Mouse (Mus musculus) urinary bladder, postnatal 10 days (tissue): ENCODE results near the gene P2rx3.

ENCODE experiments used
- DNase-seq: peaks from one replicate; pipeline ENCODE4 v3.0.0; 2022; ENCODE audit warnings: low spot score

The P2rx3 gene

DNA sequence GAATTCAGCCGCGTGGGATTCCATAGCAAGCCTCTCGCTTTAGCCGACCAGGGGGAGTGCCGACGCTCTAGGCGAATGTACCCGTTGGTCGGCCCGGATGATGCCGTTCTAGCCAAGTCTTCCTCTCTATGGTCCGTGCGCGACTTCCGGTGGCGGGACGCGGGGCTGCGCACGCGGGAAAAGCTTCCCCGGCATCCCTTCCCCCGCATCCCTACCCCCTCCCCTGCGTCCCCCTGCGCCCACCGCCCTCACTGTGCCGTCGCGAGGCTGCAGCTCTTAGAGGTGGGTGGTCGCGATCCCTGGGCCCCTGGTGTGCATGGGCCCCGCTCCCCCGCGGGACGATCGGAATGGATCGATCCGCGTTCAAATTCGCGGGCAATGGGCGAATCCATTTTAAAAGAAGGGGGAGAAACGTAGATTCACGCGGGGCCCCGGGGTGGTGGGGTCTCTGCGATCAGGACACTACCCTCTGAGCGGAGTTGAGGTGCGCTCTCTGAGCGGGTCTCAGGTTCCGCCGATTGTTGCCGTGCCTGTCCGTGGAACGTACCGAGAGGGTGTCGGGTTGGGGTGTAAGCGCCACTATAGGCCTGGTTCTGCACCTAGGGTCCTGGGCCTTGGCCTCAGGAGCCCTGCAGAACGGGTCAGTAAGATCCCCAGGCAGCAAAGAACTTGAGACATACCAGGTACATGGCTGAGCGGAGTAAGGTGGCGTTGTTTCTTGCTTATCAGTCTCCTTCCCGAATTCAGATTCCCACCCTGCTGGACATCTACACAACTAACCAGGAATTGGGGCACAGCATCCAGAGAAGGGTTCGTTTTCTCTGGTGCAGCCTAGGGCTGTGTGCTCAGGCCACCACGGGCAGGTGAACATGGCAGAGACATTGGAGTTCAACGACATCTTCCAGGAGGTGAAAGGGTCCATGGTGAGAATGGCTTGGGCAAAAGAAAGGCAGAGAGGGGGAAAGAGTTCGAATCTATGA lies at the start of gene P2rx3, which contains the start of gene Ssrp1:
Gene P2rx3 (minus strand): TSS at position 416 of the 980 bp plus-strand sequence.
Gene Ssrp1 (plus strand): TSS at position 188 of the 980 bp plus-strand sequence.
- DNase-seq = peak; percentile 65

DNA sequence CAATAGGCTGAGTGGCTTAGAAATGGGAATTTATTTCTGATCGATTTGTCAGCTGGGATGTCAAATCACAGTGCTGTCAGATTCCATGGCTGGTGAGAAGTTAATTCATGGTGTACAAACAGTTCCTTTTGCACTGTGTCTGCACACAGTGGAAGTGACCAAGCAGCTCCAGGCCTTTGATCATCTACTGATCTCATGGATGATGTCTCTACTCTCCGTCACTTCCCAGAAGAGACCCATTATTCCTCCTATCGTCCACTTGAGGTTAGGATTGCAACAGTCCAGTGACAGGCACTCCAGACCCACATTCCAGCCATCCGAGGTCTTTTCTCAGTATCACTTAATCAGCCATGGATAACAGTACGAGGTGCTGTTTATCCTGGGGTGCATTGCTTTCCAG lies 36.5 kb upstream of the P2rx3 start:
- no peak for DNase-seq

- no peak for DNase-seq
These were observed 34.7 kb upstream of the P2rx3 start for GRCm38 (mm10) chr2:85071921-85072320.

GRCm38 (mm10) chr2:85070086-85070485 lies 32.8 kb upstream of the P2rx3 start:
- no peak for DNase-seq

DNA sequence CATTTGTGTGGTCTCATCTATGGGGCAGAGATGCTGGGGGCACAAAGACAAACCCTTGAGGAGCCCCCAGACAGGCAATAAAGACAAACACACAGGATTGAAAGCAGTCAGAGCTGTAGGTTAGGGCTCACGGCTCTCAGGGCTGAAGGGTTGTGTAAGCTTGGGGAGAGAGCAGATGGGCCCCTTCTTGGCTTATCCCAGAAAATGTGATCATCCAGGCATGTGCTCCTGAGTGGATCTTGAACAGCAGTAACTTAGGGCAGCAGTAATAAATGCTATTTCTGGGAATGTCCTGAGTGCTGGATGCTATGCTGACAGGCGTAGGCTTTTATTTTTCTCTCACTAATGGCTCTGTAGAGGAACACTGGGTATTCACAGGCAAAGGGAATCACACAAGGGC lies 31.4 kb upstream of the P2rx3 start:
- no peak for DNase-seq

DNA sequence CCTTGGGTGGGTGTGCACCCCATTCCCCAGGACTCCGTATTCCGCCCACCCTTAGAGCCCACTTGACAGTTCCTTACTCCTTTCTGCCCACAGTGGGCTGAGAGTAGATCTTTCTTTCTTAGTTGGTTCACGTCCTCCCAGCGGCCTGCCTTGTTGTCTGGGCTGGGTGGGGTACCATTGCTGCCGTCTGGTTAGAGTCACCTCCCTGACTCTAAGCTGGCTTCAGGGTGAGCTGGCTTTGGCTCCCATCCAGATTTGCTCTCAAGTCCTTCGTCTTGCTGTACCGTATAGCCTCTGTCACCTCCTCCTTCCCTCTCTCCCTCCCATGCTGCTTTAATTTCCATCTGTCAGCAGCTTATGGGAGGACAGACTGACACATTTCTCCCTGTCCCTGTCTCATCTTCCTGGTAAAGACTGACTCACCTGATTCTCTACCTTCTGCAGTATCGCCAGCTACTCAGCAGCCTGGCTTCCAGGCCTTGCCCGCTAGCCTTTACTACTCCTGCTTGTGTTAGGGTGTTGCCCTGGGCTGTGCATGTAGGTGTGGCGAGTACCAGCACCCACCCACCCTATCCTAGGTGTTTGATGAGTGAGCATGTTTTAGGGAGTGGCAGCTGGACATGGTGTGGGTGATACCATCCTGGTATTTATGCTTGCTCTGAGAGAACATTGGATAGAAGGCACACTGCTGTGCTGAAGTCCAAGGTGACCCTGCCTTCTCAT lies 30.8 kb upstream of the P2rx3 start:
- no peak for DNase-seq

GRCm38 (mm10) chr2:85066937-85067336 lies 29.7 kb upstream of the P2rx3 start:
- no peak for DNase-seq

GRCm38 (mm10) chr2:85065141-85065875 lies 28.0 kb upstream of the P2rx3 start:
- no peak for DNase-seq

DNA sequence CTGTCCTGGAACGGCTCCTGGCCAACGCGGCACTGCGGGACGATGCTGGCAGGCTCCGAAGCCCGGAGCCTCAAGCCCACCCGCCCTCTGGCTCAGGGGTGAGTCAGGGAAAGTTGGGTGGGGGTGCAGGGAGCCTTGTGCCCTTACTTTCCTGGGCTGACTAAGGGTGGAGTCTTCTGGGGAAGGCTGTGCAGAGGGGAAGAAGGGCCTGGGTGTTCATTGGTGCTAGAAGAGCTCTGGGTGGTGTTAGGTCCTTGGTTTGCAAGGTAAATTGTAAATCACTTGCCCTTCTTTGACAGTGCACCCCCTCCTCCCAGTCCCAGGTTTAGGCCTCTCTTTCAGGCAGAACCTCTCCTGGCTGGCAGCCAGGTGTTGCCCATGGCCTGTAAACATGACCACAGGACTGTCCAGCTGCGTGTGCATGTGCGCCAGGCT lies 23.9 kb upstream of the P2rx3 start:
- DNase-seq = no peak

- no peak for DNase-seq
These were observed 23.4 kb upstream of the P2rx3 start for GRCm38 (mm10) chr2:85060591-85061060.

- DNase-seq = no peak
These were observed 22.4 kb upstream of the P2rx3 start for GRCm38 (mm10) chr2:85059677-85060076.

DNA sequence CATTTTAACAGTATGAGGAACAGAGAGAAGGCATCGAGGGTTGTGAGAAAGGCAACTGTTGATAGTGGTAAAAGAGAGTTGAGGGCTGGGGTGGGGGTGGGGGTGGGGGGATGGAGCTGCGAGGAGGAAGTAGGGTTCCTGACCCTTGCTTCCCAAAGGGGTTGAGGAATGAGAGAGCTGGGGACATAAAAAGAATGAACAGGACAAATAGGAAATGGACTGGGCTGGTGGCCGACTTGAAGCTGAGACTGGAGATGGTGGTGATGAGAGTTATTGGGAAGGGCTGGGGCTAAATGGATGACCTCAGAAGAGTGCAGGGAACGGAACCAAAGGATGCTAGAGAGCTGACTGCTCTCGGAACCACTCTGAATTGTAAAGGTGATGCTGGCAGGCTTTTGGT lies 19.4 kb upstream of the P2rx3 start:
- DNase-seq = no peak

DNA sequence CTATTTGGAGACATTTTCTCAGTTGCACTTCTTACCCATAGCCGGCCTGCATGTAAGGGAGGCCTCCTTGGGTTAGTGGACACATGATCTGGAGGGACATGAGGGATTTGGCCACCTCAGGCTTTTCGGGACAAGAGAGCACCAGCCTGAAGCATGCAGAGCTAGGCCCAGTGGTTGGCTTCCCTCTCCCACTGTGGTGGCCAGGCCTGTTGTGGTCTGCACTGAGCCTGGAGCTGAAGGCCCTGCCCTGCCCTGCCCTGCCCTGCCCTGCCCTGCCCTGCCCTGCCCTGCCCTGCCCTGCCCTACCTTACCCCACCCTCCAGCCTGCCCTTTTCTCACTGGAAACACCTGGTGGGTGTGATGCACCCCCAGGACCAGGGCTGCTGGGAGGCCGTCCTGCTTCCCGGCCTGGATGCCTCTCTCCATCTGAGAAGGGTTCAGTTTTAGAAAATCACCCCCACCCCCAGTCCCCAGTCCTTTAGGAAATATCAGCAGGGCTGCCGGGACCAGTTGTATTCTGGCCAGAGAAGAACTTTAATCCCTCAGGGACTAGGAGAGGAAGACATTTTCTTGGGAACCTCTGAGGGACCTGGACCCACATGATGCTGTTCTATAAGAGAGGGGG lies 16.0 kb upstream of the P2rx3 start:
- no peak for DNase-seq

GRCm38 (mm10) chr2:85050746-85051145 lies 13.5 kb upstream of the P2rx3 start:
- no peak for DNase-seq

- DNase-seq = no peak
These were observed 12.9 kb upstream of the P2rx3 start for GRCm38 (mm10) chr2:85050001-85050634.

GRCm38 (mm10) chr2:85049277-85049676 lies 12.0 kb upstream of the P2rx3 start:
- DNase-seq = no peak

DNA sequence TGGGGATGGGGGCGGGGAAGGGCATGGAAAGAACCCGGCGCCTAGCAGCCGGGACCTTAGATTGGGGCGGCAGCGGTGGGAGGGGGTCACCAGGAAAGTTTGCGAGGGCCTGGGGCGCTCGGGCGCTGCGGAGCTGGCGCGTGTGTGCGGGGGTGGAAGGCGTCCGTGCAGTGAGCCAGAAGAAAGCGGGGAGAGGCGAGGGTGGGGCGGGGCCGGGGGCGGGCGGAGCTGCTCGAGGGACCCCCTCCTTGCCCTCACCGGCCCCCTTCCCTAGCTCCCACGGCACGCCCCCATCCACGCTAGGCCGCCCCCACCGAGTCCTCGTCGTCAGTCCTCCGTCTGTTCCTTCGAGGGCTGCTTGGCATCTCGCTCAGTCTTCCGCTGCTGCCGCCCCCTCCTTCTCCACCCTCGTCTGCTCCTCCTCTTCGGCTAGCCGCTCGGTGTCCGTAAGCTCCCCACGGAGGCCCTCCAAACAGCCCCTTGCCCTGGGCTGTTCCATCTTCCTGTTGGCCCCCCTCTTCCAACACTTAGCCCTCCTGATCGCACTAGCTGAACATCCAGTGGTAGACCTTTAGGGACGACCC lies 11.0 kb upstream of the P2rx3 start:
- DNase-seq = peak; percentile 36

- peak; percentile 83 for DNase-seq
These were observed 10.4 kb upstream of the P2rx3 start, which contains the start of gene Tnks1bp1 for GRCm38 (mm10) chr2:85047596-85048167. Gene Tnks1bp1, plus strand, starts transcription at chr2:85048022.

DNA sequence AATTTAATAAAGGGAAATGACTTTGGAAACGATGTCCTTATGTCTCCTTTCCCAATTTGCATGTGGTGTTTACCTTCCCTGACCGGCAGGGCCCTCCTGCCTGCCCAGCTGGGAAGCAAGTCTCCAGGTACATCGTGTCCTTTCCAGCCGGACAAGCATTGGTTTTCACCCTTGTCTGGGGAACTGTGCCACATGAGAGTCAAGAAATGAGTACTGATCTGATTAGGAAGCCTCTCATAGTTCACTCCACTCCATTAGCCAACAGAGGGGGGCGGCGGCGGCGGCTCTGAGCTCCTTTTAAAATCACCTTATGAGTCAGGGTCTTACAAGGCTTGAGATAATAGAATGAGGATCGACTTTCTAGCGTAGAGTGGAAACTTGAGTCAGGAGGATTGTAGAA lies 9.8 kb upstream of the P2rx3 start:
- DNase-seq = no peak

- DNase-seq = no peak
These were observed 9.0 kb upstream of the P2rx3 start for GRCm38 (mm10) chr2:85046222-85046621.
